Mouse (Mus musculus): ENCODE results near the gene Bola1.

DNA sequence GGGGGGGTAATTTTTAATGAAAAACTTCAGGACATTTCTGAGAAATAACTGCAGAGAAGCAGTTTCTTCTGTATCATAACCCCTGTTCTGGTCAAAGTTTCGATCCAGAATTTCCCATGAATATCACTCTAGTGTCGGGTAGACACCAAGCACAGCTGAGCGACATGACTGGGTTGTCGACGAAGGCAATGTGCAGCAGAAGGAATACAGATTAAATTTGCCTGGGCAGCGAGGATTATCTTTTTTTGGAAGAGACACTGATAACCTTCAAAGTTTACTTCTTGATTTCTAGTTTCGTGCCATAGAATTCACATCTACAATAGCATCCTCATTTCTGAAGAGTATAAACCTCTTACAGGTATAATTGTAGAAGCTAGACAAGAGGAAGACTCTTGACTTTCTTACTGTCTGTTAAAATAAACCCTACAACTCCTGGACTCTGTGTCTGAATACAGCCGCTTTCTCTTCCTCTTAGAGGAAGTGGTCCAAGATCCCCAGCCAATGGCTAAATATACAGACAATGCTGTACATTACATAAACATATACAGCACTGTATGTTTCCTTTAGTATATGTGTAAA, 46.7 kb upstream of the Bola1 start:
- TF ChIP-seq GATA1 (IDR thresholded peaks at IDR 0.05; ENCODE audit: borderline replicate concordance, low read length) (no peak), FLI1 (IDR thresholded peaks at IDR 0.05; ENCODE audit: low read length) (no peak)
